Mouse (Mus musculus) kidney, postnatal 14 days (tissue): ENCODE data around the gene Jmjd1c.

Experiments used
- DNase-seq: peaks from one replicate; pipeline ENCODE4 v3.0.0; 2022; ENCODE audit warnings: mixed read lengths

Gene Jmjd1c

GRCm38 (mm10) chr10:67137437-67137836 lies 41.5 kb downstream of the Jmjd1c start:
- DNase-seq: no peak

DNA sequence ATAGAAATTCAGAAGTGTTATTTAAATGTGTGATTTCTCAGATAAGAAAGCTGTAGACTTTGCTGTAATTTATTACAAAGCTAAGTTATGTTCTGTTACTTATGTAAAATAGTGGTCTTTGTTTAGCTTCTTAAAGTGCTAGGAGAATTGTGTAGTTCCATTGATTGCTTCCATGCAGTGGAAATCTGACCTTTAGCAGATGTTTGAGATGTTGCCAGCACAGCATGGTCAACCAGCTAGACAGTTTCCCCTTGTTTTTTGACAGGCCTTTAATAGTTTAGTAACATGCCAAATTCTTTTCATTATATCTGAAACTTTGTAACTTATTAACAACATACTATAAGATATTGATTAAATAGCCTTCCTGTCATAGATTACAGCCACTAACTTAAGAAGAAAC lies 47.7 kb downstream of the Jmjd1c start:
- no peak for DNase-seq

GRCm38 (mm10) chr10:67144269-67144668 lies 48.3 kb downstream of the Jmjd1c start:
- no peak for DNase-seq

- no peak for DNase-seq
Observed at GRCm38 (mm10) chr10:67145623-67146022, 49.7 kb downstream of the Jmjd1c start.

DNA sequence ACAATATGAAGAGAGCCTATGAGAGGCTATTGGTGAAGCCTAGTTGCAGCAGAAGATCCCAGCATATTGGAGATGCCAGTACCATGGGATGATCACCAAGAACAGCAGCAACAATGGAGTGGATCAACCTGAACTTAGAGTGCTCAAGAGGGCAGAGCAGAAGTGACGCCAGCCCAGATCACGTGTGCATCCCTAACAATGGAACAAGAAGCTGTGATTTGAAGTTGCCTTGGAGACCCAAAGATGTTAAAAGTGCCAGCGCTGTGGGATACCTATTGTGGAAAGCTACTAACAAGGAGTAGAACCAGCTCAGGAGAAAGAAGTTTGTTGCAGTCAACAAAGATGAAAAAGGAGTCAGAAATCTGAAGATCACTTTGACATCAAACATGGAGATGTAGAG lies 55.8 kb downstream of the Jmjd1c start:
- DNase-seq: no peak

DNA sequence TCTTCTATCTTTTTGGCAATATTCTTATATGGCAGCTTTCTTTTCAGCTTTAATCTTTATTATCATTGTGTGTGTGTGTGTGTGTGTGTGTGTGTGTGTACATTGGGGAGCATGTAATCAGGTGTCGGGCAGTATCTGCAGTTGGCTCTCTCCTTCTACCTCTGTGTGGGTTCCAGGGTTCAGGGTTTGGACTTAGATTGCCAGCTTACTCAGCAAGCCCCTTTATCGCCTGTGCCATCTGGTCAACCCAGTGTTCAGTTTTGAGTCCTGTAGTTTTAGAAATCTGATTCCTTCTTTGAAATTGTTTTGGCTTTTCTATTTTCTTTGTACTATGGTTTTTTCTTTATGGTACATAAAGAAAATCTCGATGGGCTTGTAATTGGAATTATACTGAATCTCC lies 58.7 kb downstream of the Jmjd1c start:
- DNase-seq: no peak

GRCm38 (mm10) chr10:67174049-67174448 lies 78.1 kb downstream of the Jmjd1c start:
- DNase-seq: no peak

DNA sequence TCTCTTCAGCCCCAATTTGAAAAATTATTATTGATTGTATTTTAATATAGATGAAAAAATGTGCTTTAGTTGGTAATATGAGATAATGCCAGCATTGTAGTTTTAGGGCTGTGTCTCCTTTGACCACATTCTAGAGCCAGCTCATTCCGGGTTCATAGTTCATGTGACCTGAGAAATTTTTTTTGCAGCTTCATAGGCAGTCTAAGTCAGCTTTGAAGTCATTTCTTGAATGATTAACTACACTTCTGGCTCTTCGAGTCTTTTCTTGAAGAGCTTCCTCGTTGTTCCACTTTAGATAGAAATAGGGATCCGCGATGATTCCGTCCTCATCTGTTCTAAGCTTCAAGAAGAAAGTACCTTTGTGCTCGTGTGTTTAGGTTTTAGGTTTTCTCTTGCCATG lies 80.1 kb downstream of the Jmjd1c start:
- peak; percentile 34 for DNase-seq

DNA sequence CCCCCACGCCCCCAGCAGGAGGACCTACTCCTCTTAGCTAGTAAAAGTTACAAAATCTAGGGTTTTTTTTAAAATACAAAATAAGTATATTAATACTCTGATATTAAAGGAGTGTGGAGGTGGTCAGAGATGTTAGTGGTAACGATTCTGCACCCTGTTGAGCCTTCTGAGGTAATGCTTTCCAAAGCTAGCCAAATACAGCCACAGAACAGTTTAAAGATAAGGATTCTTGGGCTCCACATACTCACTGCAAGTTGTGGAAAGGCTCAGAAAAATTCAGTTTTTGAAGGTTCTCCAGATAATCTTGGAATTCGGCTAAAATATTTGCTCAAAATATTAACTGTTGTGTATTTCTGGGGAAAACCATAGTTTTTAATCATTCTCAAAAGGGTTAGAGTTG lies 81.0 kb downstream of the Jmjd1c start:
- DNase-seq: no peak

DNA sequence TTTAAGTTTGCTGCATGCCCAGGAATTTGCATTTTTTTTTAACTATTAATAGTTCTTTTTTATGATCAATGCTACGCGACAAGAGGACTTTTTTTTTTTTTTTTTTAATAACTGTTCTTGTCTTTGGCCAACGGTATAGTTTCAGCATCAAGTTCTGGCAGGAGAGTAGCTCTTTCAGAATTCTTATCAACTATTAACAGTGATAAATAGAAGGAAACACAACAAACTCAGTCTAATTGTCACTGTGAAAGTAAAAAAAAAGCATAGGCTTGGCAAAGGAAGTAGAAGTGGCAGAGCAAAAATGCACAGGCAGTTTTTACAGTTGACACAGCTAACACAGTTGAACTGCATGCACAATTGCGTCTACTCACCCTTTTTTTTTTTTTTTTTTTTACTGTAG lies 81.5 kb downstream of the Jmjd1c start:
- DNase-seq: no peak

- no peak for DNase-seq
Observed at GRCm38 (mm10) chr10:67180021-67180420, 84.1 kb downstream of the Jmjd1c start.

- no peak for DNase-seq
Observed at GRCm38 (mm10) chr10:67180799-67181198, 84.9 kb downstream of the Jmjd1c start.

DNA sequence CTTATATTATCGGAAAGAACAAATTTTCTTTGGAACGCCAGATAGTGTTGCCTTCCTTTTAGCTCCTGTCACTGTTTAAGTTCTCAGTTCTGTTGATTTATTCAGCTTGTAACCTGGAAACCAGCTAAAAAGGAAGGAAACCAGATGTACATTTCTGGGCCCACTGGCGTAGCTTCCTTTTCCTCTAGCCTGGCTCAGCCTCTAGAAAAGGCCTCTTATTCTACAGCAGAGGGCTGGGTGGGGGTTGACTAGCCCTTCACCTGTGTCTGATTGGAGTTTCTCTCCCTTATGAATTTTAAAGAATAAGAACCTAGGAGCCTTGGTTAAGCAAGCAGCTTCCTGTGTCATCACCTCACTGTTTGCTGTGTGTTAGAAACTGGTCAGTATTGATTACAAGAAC lies 86.7 kb downstream of the Jmjd1c start:
- DNase-seq: no peak

- no peak for DNase-seq
Observed at GRCm38 (mm10) chr10:67183086-67183485, 87.2 kb downstream of the Jmjd1c start.

GRCm38 (mm10) chr10:67184441-67185070 lies 88.6 kb downstream of the Jmjd1c start:
- DNase-seq: no peak

- DNase-seq: peak; percentile 85
Observed at GRCm38 (mm10) chr10:67185491-67186081, 89.7 kb downstream of the Jmjd1c start.

DNA sequence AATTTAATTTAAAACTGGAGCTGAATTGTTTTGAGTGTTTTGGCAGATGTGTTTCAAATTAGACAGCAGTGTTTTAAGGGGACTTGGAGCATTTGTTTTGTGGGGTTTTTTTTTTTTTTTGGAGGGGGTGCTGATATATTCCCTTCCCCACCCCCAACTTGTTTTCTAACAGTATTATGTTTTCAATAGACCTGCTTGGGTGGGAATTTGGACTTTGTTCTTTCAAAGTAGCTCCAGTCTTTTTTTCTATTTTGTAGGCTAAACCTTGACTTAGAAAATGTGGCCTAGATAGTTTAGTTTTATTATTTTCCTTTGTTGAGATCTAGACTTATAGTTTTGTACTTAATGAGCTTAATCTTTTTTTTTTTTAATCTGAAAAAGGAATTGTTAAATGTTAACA lies 90.6 kb downstream of the Jmjd1c start:
- DNase-seq: no peak

GRCm38 (mm10) chr10:67187001-67187453 lies 91.1 kb downstream of the Jmjd1c start:
- peak; percentile 41 for DNase-seq

- no peak for DNase-seq
Observed at GRCm38 (mm10) chr10:67187952-67188351, 92.0 kb downstream of the Jmjd1c start.

DNA sequence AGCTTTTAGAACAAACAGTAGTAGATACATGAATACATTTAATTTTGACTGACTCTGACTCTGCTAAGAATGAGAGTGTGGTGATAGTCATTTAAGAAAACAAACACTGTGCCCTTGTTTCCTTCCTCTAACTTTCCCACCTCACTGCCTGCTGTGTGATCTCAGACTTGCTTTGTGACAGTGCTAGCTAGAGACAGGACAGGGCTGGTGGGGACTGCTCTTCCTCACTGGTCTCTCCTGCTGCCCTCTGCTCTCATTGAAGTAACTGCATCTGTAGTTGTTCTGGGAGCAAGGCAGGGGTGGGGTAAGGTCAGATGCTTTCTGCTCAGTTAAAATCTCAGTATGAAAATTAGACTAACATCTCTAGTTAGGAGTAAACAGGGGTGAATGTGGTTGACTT lies 93.1 kb downstream of the Jmjd1c start:
- no peak for DNase-seq

DNA sequence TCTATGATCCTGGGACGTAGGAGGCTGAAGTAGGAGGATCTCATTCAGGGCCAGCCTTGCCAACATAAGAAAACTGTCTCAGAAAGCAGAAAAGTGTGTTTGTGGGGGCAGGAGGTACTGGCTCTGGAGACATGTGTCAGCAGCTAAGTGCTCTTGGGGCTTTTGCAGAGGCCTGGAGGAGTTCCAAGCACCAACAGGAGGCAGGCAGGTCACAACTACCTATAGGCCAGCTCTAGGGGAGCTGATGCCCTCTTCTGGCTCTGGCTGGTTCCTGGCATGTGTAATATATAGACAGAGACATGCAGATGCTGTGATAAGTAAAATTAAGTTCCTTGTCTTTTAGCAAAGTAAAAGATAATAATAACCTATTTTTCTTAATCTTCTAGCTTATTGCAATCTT lies 94.3 kb downstream of the Jmjd1c start:
- peak; percentile 32 for DNase-seq

GRCm38 (mm10) chr10:67192366-67192765 lies 96.4 kb downstream of the Jmjd1c start:
- DNase-seq: no peak

DNA sequence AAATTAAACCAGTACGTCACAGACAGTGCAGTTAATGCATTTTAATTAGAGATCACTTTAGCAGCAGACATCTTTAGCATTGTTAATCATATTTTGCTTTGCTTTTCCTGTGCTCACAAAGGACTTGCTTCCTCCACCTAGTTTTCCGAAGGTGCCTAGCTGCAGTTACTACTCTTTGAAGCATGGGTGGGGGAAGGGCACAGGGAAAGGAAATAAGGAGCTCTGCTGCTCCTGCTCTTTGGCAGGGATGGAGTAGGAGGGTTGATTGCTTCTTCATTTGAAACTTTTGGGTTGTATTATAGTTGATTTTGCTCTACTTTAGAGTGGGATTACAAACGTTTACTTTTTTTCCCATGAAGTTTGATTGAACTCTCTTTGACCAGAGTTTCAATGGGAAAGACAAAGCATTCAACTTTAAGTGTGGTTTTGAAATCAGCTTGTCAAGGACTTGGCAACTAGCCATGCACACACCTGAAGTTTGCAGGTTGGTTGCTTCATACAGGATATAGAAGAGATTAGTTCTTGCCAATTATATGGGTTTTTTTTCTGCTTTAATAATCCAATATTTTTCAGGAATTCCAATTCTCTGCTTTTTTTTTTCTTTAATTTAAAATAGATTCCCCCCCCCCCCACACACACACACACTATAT lies 97.2 kb downstream of the Jmjd1c start:
- DNase-seq: peak; percentile 37

- no peak for DNase-seq
Observed at GRCm38 (mm10) chr10:67194046-67194445, 98.1 kb downstream of the Jmjd1c start.
